Mouse (Mus musculus): ENCODE results near the gene Actg2. TPM values are rescaled to one million over a fixed set of nuclear protein-coding genes. Genes with fewer than 3 reads are reported as not detected.

Actg2 gene
- total and polyA plus RNA-seq, 3 experiments, result 0.07 to 0.27 TPM; not detected in 1

DNA sequence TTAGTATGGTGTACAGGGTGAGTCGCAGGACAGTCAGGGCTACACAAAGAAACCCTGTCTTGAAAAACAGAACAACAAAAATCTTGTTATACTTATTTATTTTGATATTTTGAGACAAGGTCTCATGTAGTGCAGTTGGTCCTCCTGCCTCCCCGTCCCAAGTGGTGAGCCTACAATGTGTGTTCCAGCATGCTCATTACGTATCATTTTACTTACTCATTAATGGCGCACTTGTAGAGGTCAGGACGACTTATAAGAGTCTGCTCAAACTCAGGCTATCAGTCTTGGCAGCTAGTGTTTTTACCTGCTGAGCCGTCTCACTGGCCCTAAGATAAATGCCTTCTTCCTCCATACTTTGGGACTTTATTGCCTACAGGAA lies 28.9 kb downstream of the Actg2 start:
- Histone ChIP-seq H3K27me3 (ENCODE audit: control insufficient read depth in 1 of 2, insufficient read depth in 2 of 2, low read length in 2 of 2) (no peaks in the 10 kb centered on the region), H3K9ac (ENCODE audit: control insufficient read depth, low read depth, low read length, poor library complexity, severe bottlenecking) (peak overlapping the region; percentile 72), H3K4me3 (ENCODE audit: control insufficient read depth in 1 of 2, insufficient read depth in 1 of 2, low read depth in 2 of 2, low read length in 2 of 2) (peak overlapping the region; percentile 53 to 76), H3K36me3 (ENCODE audit: control insufficient read depth in 1 of 2, insufficient read depth in 2 of 2, low read length in 2 of 2) (peaks cover 0 to 11% of the 10 kb centered on the region in 2 experiments; a peak in 2 of 4 replicates), H3K79me2 (ENCODE audit: control insufficient read depth, insufficient read depth, low read length, poor library complexity) (no peaks in the 10 kb centered on the region; the same call in none of the 2 replicates), H3K9me3 (replicated peaks; ENCODE audit: insufficient read depth, low read length) (no peaks in the 10 kb centered on the region), H3K27ac (ENCODE audit: control insufficient read depth, low read depth, low read length) (peak overlapping the region; percentile 79), H3K4me1 (ENCODE audit: control insufficient read depth in 1 of 2, insufficient read depth in 2 of 2, low read length in 2 of 2) (peaks cover 5 to 12% of the 10 kb centered on the region in 2 experiments)
- no peak for TF ChIP-seq TCF12 (IDR thresholded peaks at IDR 0.05; ENCODE audit: low read depth, low read length)
- TF ChIP-seq CHD1 (IDR thresholded peaks at IDR 0.05; ENCODE audit: low read depth, low read length), result peak; percentile 75; the same call in 1 of the 2 replicates
- TF ChIP-seq MAX (IDR thresholded peaks at IDR 0.05; ENCODE audit: low read length), result no peak
- TF ChIP-seq SIN3A (IDR thresholded peaks at IDR 0.05; ENCODE audit: low read length), result no peak; the same call in 1 of the 2 replicates
- TF ChIP-seq MAFK (IDR thresholded peaks at IDR 0.05; ENCODE audit: borderline replicate concordance, low read depth, low read length), result no peak
- no peak for DNase-seq (ENCODE audit: low read depth, low spot score)

DNA sequence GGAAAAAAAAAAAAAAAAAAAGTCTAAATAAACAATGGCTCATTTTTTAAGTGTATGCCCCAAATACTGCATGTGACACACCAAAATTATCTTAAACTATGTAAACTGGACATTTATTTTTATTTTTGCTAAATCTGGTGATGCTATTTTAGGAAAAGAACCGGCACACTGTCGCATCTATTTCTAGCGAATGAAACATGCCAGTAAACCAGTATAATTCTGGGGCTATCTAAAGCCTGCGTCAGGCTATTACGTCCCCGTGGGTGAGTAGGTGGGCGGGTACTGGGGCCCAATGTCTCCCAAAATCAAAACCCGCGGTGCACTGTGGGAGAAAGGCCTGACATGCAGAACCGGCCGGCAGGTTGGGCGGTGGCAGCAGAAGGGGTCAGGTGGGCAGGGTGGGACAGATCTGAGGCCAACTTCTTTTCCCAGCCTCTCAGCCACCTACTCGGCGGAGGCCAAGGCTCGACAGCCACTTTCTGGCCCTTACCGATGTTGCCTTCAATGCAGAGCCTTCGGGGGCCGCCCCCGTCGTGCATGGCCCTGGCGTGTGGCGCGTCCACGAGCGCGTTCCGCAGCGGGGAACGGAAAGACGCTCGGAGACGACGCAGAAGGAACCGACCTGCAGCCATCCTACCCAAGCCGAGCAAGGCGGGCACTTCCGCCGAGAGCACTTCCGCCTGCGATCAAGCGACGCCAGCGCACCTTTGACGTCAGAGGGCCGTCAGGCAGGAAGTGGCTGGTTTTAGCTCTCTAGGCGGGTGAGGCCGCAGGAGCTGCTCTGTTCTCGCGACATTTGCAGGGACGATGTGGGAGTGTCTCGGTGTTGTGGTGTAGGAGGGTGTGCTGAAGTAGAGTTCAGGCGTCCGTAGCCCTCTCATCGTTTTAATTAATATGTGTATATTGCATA lies 29.6 kb downstream of the Actg2 start, which contains the start of gene Dguok:
Gene Dguok (minus strand): TSS at position 712 of the 910 bp plus-strand sequence.
- no peaks in the 10 kb centered on the region for H3K9me3 ChIP-seq (replicated peaks; ENCODE audit: insufficient read depth, low read length)
- H3K36me3 ChIP-seq (ENCODE audit: control insufficient read depth in 1 of 2, insufficient read depth in 2 of 2, low read length in 2 of 2), result peaks cover 0 to 11% of the 10 kb centered on the region in 2 experiments; a peak in 2 of 4 replicates
- H3K9ac ChIP-seq (ENCODE audit: control insufficient read depth, low read depth, low read length, poor library complexity, severe bottlenecking), result peak within 1 kb of the TSS; percentile 72
- peaks cover 5 to 12% of the 10 kb centered on the region in 2 experiments for H3K4me1 ChIP-seq (ENCODE audit: control insufficient read depth in 1 of 2, insufficient read depth in 2 of 2, low read length in 2 of 2)
- no peaks in the 10 kb centered on the region for H3K27me3 ChIP-seq (ENCODE audit: control insufficient read depth in 1 of 2, insufficient read depth in 2 of 2, low read length in 2 of 2)
- H3K4me3 ChIP-seq (ENCODE audit: control insufficient read depth in 1 of 2, insufficient read depth in 1 of 2, low read depth in 2 of 2, low read length in 2 of 2), result peak within 1 kb of the TSS; percentile 63 to 76
- DNase-seq (ENCODE audit: low read depth, low spot score), result peak; percentile 100
- no peaks in the 10 kb centered on the region; the same call in none of the 2 replicates for H3K79me2 ChIP-seq (ENCODE audit: control insufficient read depth, insufficient read depth, low read length, poor library complexity)
- H3K27ac ChIP-seq (ENCODE audit: control insufficient read depth, low read depth, low read length), result peak within 1 kb of the TSS; percentile 87
- no peak for TF ChIP-seq JUND (IDR thresholded peaks at IDR 0.05; ENCODE audit: low read depth, low read length)
- peak in 1 of 2 experiments; percentile 15; a peak in 1 of 4 replicates for TF ChIP-seq EP300 (IDR thresholded peaks at IDR 0.05; ENCODE audit: low read depth in 1 of 2, low read length in 2 of 2)
- TF ChIP-seq BHLHE40 (IDR thresholded peaks at IDR 0.05; ENCODE audit: borderline replicate concordance, low read depth, low read length), result no peak
- peak; percentile 75 for TF ChIP-seq TCF12 (IDR thresholded peaks at IDR 0.05; ENCODE audit: low read depth, low read length)
- peak; percentile 26; the same call in 1 of the 2 replicates for TF ChIP-seq RCOR1 (IDR thresholded peaks at IDR 0.05; ENCODE audit: low read depth, low read length)
- peak; percentile 34; the same call in 1 of the 2 replicates for TF ChIP-seq GATA1 (IDR thresholded peaks at IDR 0.05; ENCODE audit: low read depth, low read length)
- TF ChIP-seq POLR2AphosphoS5 (IDR thresholded peaks at IDR 0.05; ENCODE audit: borderline replicate concordance, low read depth, low read length), result no peak
- TF ChIP-seq NELFE (IDR thresholded peaks at IDR 0.05; ENCODE audit: low read depth, low read length), result peak; percentile 88
- peak; percentile 79 for TF ChIP-seq SIN3A (IDR thresholded peaks at IDR 0.05; ENCODE audit: low read length)
- peak; percentile 68; the same call in 1 of the 2 replicates for TF ChIP-seq MEF2A (IDR thresholded peaks at IDR 0.05; ENCODE audit: extremely low read depth, insufficient replicate concordance, low read depth, low read length, poor library complexity, severe bottlenecking)
- peak; percentile 29; the same call in 1 of the 2 replicates for TF ChIP-seq MAZ (IDR thresholded peaks at IDR 0.05; ENCODE audit: low read depth, low read length)
- peak; percentile 99 for TF ChIP-seq CHD2 (IDR thresholded peaks at IDR 0.05; ENCODE audit: low read length)
- peak; percentile 65 for TF ChIP-seq MYC (IDR thresholded peaks at IDR 0.05; ENCODE audit: low read depth, low read length)
- peak; percentile 62; the same call in 1 of the 2 replicates for TF ChIP-seq USF1 (IDR thresholded peaks at IDR 0.05; ENCODE audit: low read depth, low read length)
- peak; percentile 85; the same call in 1 of the 2 replicates for TF ChIP-seq CHD1 (IDR thresholded peaks at IDR 0.05; ENCODE audit: low read depth, low read length)
- peak; percentile 60; the same call in 1 of the 2 replicates for TF ChIP-seq NRF1 (IDR thresholded peaks at IDR 0.05; ENCODE audit: insufficient read depth, low read depth, low read length, poor library complexity, severe bottlenecking)
- TF ChIP-seq POLR2A (IDR thresholded peaks at IDR 0.05; ENCODE audit: control insufficient read depth in 1 of 2, insufficient read depth in 1 of 2, low read depth in 1 of 2, low read length in 2 of 2, poor library complexity in 1 of 2), result peak; percentile 89 to 96
- TF ChIP-seq ZNF384 (IDR thresholded peaks at IDR 0.05; ENCODE audit: low read depth, low read length), result peak; percentile 81
- TF ChIP-seq ZKSCAN1 (IDR thresholded peaks at IDR 0.05; ENCODE audit: low read depth, low read length), result no peak
- no peak for TF ChIP-seq MAFK (IDR thresholded peaks at IDR 0.05; ENCODE audit: borderline replicate concordance, low read depth, low read length)
- TF ChIP-seq RAD21 (IDR thresholded peaks at IDR 0.05; ENCODE audit: low read depth, low read length), result no peak
- peak; percentile 99 for TF ChIP-seq ELF1 (IDR thresholded peaks at IDR 0.05; ENCODE audit: low read depth, low read length)
- TF ChIP-seq HCFC1 (IDR thresholded peaks at IDR 0.05; ENCODE audit: low read depth, low read length), result peak; percentile 93
- peak; percentile 74 for TF ChIP-seq MXI1 (IDR thresholded peaks at IDR 0.05; ENCODE audit: low read depth, low read length)
- TF ChIP-seq GABPA (IDR thresholded peaks at IDR 0.05; ENCODE audit: low read depth, low read length), result peak; percentile 58; the same call in 1 of the 2 replicates
- peak; percentile 84 for TF ChIP-seq TBP (IDR thresholded peaks at IDR 0.05; ENCODE audit: low read depth, low read length)

Measured in MEL (cell line).